Mouse (Mus musculus) frontal cortex, adult 2 months (tissue): ENCODE results near the gene Lmntd1. TPM values are rescaled to one million over a fixed set of nuclear protein-coding genes. Genes with fewer than 3 reads are reported as not detected.

Experiments used
- DNase-seq, 2 experiments: peaks; one replicate each; pipeline ENCODE4 v3.0.0; 2022; ENCODE audit warnings: low spot score in 1 of 2; ENCODE audit errors: extremely low spot score in 1 of 2
- polyA plus RNA-seq: library from polyadenylated mRNA; depleted of rRNA; stranded (reverse); fragments of >200 nt; gene quantifications from 2 replicates; pipeline ENCODE4 v1.2.3, GENCODE M21; 2012

Gene Lmntd1
- polyA plus RNA-seq, 1 experiment = 2.1 TPM

- DNase-seq = no peak
Observed at GRCm38 (mm10) chr6:145607746-145608145, 6.4 kb downstream of the Lmntd1 start.

GRCm38 (mm10) chr6:145605203-145605602, 8.9 kb downstream of the Lmntd1 start:
- no peak for DNase-seq

- no peak for DNase-seq
Observed at GRCm38 (mm10) chr6:145604648-145605047, 9.5 kb downstream of the Lmntd1 start.

GRCm38 (mm10) chr6:145604126-145604525, 10.0 kb downstream of the Lmntd1 start:
- no peak for DNase-seq

- DNase-seq = no peak
Observed at GRCm38 (mm10) chr6:145598794-145599555, 15.1 kb downstream of the Lmntd1 start.

- no peak for DNase-seq
Observed at GRCm38 (mm10) chr6:145595905-145596304, 18.2 kb downstream of the Lmntd1 start.

- DNase-seq = no peak
Observed at GRCm38 (mm10) chr6:145593991-145594390, 20.1 kb downstream of the Lmntd1 start.

GRCm38 (mm10) chr6:145592531-145592998, 21.6 kb downstream of the Lmntd1 start:
- DNase-seq = no peak

- no peak for DNase-seq
Observed at GRCm38 (mm10) chr6:145592036-145592435, 22.1 kb downstream of the Lmntd1 start.

- no peak for DNase-seq
Observed at GRCm38 (mm10) chr6:145591578-145591977, 22.5 kb downstream of the Lmntd1 start.

- no peak for DNase-seq
Observed at GRCm38 (mm10) chr6:145590501-145591293, 23.4 kb downstream of the Lmntd1 start.

- DNase-seq = peak in 1 of 2 experiments; percentile 41
Observed at GRCm38 (mm10) chr6:145585052-145585973, 28.8 kb downstream of the Lmntd1 start.

- no peak for DNase-seq
Observed at GRCm38 (mm10) chr6:145581366-145582170, 32.6 kb downstream of the Lmntd1 start.

- DNase-seq = no peak
Observed at GRCm38 (mm10) chr6:145579761-145580160, 34.4 kb downstream of the Lmntd1 start.

- no peak for DNase-seq
Observed at GRCm38 (mm10) chr6:145578457-145579185, 35.5 kb downstream of the Lmntd1 start.

GRCm38 (mm10) chr6:145576762-145577161, 37.4 kb downstream of the Lmntd1 start:
- DNase-seq = no peak

- no peak for DNase-seq
Observed at GRCm38 (mm10) chr6:145573250-145574013, 40.7 kb downstream of the Lmntd1 start.

- DNase-seq = no peak
Observed at GRCm38 (mm10) chr6:145568701-145569100, 45.4 kb downstream of the Lmntd1 start.
